Mouse (Mus musculus) liver, embryonic 16.5 days (tissue): ENCODE results near the gene Galnt18. TPM values are rescaled to one million over a fixed set of nuclear protein-coding genes. Genes with fewer than 3 reads are reported as not detected.

Source experiments
- ATAC-seq: fragments of 200-750 bp; cut with Nextera tagmentation; 2 replicates; pipeline ENCODE4 v1.8.0; 2017; ENCODE audit warnings: low read depth, mild to moderate bottlenecking, moderate number of reproducible peaks, moderate library complexity
- H3K27ac ChIP-seq: fragments of 300-500 bp; sonication (generic); 2 replicates; pipeline ENCODE4 v1.5.1; 2014; ENCODE audit warnings: mild to moderate bottlenecking, low read length
- H3K27me3 ChIP-seq: fragments of 300-500 bp; sonication (generic); 2 replicates; pipeline ENCODE4 v1.6.1; 2014; ENCODE audit warnings: low read depth, low read length, mixed read lengths; ENCODE audit not compliant: control insufficient read depth, insufficient read depth
- H3K36me3 ChIP-seq: fragments of 300-500 bp; sonication (generic); 2 replicates; pipeline ENCODE4 v1.6.1; 2014; ENCODE audit warnings: mild to moderate bottlenecking; ENCODE audit not compliant: control insufficient read depth, insufficient read depth
- H3K4me1 ChIP-seq: fragments of 300-500 bp; sonication (generic); 2 replicates; pipeline ENCODE4 v1.6.1; 2014; ENCODE audit warnings: low read depth, low read length, mixed read lengths; ENCODE audit not compliant: control insufficient read depth
- H3K4me2 ChIP-seq: fragments of 300-500 bp; sonication (generic); 2 replicates; pipeline ENCODE4 v1.6.1; 2014; ENCODE audit warnings: low read depth, low read length, mixed read lengths
- H3K4me3 ChIP-seq: fragments of 300-500 bp; sonication (generic); 2 replicates; pipeline ENCODE4 v1.5.1; 2014; ENCODE audit warnings: low read depth, mild to moderate bottlenecking, low read length
- H3K9ac ChIP-seq: fragments of 300-500 bp; sonication (generic); 2 replicates; pipeline ENCODE4 v1.6.1; 2014; ENCODE audit warnings: low read depth, low read length
- H3K9me3 ChIP-seq: fragments of 300-500 bp; sonication (generic); replicated peaks from 2 replicates; pipeline ENCODE4 v1.6.1; 2016; ENCODE audit warnings: low read length; ENCODE audit not compliant: control insufficient read depth
- WGBS: fragments of 180-500 bp; shearing (Covaris S2); extraction: QIAGEN DNeasy Blood & Tissue Kit; methylation state at CpG from one replicate; pipeline ENCODE4 v1.1.7; 2014; ENCODE audit not compliant: insufficient replicate concordance; 5-methylcytosine and 5-hydroxymethylcytosine counted together
- polyA plus RNA-seq: library from polyadenylated mRNA; unstranded; fragments of >200 nt; fragmentation: Nextera tagmentation; extraction: Ambion mirVana; gene quantifications from 2 replicates; pipeline ENCODE4 v1.2.1, GENCODE M21; 2015

Gene Galnt18
- polyA plus RNA-seq, 1 experiment from 2014 or later: 2.2 TPM

DNA sequence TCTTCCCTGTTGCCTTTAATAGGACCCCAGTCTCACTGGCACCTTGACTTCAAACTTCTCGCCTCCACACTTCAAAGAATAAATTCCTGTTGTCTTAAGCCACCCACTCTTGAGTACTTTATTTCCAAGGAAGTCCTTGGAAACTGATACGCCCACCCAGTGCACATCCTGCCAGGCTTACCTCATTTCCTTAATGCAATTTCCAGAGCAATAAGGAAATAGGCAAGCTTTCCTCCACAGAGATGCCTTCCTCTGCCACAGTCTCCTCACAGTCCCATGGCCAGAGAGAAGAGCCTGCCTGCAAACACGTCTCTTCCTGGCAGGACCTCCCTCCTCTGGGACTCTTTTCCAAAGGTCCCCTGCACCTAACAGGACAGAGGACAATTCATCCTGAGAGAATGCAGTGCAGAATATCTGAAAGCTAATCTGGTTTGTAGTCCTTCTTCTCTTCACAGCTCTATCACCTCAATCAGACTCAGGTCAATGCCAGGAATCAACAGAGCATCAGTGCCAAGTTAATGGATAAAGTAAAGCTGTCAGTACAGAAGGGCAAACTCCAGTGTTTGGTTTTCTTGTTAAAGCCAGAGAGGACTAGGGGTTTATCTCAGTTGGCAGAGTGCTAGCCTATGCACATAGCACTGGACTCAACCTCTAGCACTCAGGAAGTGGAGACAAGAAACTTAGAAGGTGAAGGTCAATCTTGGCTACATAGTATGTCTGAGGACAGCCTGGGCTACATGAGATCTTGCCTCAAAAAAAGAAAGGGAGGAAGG, 65.8 kb downstream of the Galnt18 start:
- H3K4me3 ChIP-seq: no peak overlapping the region
- no peaks in the 10 kb centered on the region for H3K27me3 ChIP-seq
- no peak overlapping the region for H3K9ac ChIP-seq
- H3K36me3 ChIP-seq: no peaks in the 10 kb centered on the region
- peak overlapping the region; percentile 34; the same call in 1 of the 2 replicates for H3K27ac ChIP-seq
- no peak overlapping the region for H3K4me2 ChIP-seq
- no peak for ATAC-seq
- H3K4me1 ChIP-seq: peaks cover 5% of the 10 kb centered on the region
- WGBS: 53% methylated on average over 3 of the region's 3 CpGs
- no peaks in the 10 kb centered on the region for H3K9me3 ChIP-seq

DNA sequence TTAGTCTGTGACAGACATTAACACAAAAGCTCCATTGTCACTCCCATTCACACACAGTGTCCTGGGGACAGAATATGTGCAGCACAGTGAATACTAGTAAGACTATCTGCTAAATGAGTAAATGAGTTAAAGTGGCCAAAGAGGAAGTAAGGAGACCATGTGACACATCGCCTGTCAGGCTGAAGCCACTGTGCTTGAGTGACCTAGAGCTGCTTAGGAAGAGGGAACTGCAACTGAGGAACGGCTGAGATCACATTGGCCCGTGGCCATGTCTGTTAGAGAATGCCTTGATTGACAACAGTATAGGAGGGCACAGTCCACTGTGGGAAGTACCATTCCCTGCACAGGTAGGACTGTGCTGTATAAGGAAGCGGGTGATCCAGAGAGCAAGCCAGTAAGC, 67.0 kb downstream of the Galnt18 start:
- no peak overlapping the region for H3K9ac ChIP-seq
- no peaks in the 10 kb centered on the region for H3K27me3 ChIP-seq
- H3K9me3 ChIP-seq: no peaks in the 10 kb centered on the region
- H3K36me3 ChIP-seq: no peaks in the 10 kb centered on the region
- ATAC-seq: no peak
- H3K27ac ChIP-seq: no peak overlapping the region
- no peak overlapping the region for H3K4me3 ChIP-seq
- WGBS: 34% methylated on average over 4 of the region's 4 CpGs
- peaks cover 5% of the 10 kb centered on the region for H3K4me1 ChIP-seq
- H3K4me2 ChIP-seq: no peak overlapping the region

DNA sequence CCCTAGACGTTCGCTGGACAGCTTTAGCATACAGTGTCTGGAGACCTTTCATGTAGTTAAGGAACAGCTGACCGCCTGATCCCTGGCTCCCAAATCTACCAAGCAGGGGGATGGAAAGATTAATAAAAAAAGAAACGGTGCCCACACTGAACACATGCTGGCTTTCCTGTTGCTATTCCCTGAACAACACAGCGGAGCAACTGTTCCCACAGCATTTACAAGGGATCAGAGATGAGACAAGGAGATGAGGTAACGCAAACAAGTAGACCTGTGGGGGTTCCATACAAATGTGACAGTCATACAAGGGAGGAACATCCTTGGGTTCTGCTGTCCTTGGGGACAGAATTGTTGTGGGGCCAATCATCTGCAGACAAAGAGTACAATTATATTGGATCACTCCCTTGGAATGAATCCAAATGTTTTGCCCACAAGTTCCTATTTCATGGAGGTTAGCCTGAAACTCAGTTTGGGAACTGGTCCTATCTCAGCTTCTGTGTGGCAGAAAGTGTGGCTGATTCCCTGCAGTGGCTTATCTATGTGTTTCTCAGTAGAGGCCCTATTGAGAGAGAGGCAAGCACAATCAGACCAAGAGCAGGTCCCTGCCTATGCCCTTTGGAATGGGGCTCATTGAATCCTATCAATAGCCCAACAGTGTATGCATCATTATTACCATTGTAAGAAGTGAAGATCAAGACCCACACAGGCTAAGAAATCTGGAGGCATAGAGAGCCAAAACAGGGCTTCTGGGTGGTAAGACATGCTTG, 68.5 kb downstream of the Galnt18 start:
- no peak overlapping the region for H3K27ac ChIP-seq
- H3K9me3 ChIP-seq: no peaks in the 10 kb centered on the region
- 0 out of 2 replicates have a peak, but pooled peaks have one; percentile 19 for ATAC-seq
- no peak overlapping the region for H3K4me2 ChIP-seq
- H3K9ac ChIP-seq: no peak overlapping the region
- H3K4me3 ChIP-seq: no peak overlapping the region
- 66% methylated on average over 6 of the region's 6 CpGs for WGBS
- H3K36me3 ChIP-seq: no peaks in the 10 kb centered on the region
- H3K4me1 ChIP-seq: peaks cover 5% of the 10 kb centered on the region
- no peaks in the 10 kb centered on the region for H3K27me3 ChIP-seq

DNA sequence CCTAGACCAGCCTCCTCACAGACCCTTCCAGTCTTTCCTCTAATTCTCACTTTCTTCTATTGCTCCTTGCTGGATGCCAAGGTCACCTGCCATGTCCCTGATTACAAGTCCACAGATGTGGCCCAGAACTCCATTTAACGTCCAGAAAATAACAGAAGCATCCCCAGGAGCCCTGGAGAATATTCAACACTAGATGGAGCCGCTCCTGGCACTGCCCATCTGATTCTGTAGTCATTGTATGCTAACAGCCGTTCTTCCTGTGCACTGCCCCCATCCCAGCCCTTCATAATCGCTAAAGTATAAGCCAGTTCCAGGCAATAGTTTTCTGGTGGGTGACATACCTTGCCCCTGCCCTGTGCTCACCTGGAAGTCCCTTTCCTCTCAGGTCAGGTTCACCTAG, 69.5 kb downstream of the Galnt18 start:
- Histone ChIP-seq H3K36me3 (no peaks in the 10 kb centered on the region), H3K9me3 (no peaks in the 10 kb centered on the region), H3K4me2 (no peak overlapping the region), H3K4me3 (no peak overlapping the region), H3K4me1 (peaks cover 5% of the 10 kb centered on the region; the same call in 1 of the 2 replicates), H3K27ac (no peak overlapping the region), H3K9ac (no peak overlapping the region), H3K27me3 (no peaks in the 10 kb centered on the region)
- WGBS: 35% methylated on average over 4 of the region's 4 CpGs
- ATAC-seq: no peak

DNA sequence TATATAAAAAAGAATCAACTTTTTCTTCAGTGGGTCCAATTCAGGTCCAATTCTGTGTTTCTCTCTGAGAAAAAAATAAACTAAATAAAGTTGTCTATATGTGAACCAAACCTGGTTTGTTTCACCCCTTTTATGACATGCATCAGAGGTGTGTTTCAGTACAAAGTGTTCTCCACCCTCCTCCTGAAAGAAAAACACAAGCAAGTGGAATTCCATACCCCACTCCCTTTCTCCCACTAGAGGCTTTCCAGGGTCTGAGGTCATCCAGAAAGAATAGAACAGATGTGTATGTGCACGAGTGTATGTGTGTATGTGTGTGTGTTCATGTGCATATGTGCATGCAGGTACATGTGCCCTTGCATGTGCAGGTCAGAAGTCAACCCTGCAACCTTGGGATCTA, 71.2 kb downstream of the Galnt18 start:
- Histone ChIP-seq H3K9me3 (no peaks in the 10 kb centered on the region), H3K4me1 (no peaks in the 10 kb centered on the region; the same call in 1 of the 2 replicates), H3K27me3 (no peaks in the 10 kb centered on the region), H3K4me3 (no peak overlapping the region), H3K36me3 (no peaks in the 10 kb centered on the region), H3K27ac (no peak overlapping the region), H3K4me2 (no peak overlapping the region), H3K9ac (no peak overlapping the region)
- WGBS: 38% methylated on average over 1 of the region's 1 CpGs
- no peak for ATAC-seq

DNA sequence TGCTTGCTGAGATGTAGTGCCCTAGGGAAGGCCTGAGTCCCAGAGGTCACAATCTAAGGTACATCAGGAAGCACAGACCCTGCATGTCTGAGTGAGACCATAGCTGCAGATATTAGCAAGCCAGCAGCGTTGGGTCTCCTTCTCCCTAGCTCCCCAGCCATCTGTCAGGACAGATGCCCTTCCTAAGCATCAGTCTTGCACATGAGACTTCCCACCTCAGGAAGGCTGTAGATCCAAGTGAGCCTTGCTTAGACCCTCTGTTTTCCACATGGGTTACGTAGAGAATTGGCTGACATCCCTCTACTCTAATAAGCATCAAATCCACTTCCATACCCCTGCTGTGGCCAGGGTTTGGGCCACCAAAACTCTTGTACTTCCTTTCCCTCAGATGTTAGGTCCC, 76.8 kb downstream of the Galnt18 start:
- Histone ChIP-seq H3K9ac (no peak overlapping the region), H3K36me3 (no peaks in the 10 kb centered on the region), H3K4me2 (no peak overlapping the region), H3K4me3 (no peak overlapping the region), H3K9me3 (no peaks in the 10 kb centered on the region), H3K27me3 (no peaks in the 10 kb centered on the region), H3K27ac (no peak overlapping the region), H3K4me1 (no peaks in the 10 kb centered on the region)
- 61% methylated on average over 2 of the region's 2 CpGs for WGBS
- ATAC-seq: no peak

DNA sequence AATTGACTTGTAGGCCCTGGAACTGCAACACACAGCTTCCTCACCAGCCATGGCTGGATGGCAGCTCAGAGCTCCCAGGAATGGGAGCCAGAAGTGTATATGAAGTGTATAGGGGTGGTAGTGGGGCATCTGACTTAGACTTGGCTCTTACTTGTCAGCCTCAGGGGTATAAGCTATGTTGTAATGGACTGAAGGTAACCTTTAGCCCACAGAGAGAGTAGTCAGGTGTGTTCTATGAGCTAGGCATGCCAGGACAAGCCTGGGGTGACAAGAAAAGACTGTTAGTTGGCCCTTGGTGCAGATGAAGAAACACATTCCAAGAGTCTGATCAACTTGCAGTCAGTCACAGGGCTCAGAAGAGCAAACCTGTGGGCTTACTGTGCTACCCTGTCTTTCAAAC, 78.0 kb downstream of the Galnt18 start:
- Histone ChIP-seq H3K27me3 (no peaks in the 10 kb centered on the region), H3K9me3 (no peaks in the 10 kb centered on the region), H3K4me1 (no peaks in the 10 kb centered on the region), H3K9ac (no peak overlapping the region), H3K4me3 (no peak overlapping the region), H3K4me2 (no peak overlapping the region), H3K36me3 (no peaks in the 10 kb centered on the region), H3K27ac (no peak overlapping the region)
- ATAC-seq: no peak

DNA sequence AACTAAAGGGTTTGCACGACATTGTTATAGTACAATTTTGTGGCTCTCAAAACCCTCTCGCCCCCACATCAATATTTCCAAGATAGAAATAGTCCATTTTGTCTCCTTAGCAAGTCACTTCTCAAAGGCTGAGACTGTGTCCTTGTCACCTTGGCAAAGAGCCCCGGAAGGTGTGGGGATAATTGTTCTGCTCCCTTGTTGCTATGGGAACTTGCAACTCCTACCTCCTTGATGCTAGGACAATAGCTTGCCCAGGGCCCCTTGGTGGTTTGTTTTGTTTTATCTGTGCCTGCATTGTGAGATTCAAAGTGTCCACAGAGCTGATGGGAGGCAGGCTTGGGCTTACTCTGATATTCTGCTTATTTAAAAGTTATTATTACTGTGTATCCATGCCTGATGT, 80.3 kb downstream of the Galnt18 start:
- no peak overlapping the region for H3K27ac ChIP-seq
- H3K4me3 ChIP-seq: no peak overlapping the region
- H3K27me3 ChIP-seq: no peaks in the 10 kb centered on the region
- H3K4me1 ChIP-seq: no peaks in the 10 kb centered on the region
- ATAC-seq: no peak
- H3K9me3 ChIP-seq: no peaks in the 10 kb centered on the region
- H3K9ac ChIP-seq: no peak overlapping the region
- H3K36me3 ChIP-seq: no peaks in the 10 kb centered on the region
- 50% methylated on average over 3 of the region's 3 CpGs for WGBS
- no peak overlapping the region for H3K4me2 ChIP-seq

DNA sequence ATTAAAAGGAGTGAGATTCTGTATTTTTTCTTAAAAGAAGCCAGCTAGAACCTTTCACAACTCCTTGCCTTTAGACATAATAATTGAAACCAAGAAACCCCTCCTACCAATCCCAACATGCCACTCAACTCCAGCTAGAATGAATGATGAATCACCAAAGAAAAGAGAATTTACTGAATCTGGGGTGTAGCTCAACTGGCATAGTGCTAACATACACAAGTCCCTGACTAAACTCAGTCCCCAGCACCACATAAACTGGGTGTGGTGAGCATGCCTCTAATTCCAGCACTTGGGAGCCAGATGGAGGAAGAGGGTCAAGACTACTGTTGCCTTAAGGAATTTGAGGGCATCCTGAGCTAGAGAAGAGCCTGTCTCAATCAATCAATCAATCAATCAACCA, 83.6 kb downstream of the Galnt18 start:
- Histone ChIP-seq H3K4me2 (no peak overlapping the region), H3K36me3 (no peaks in the 10 kb centered on the region), H3K4me1 (no peaks in the 10 kb centered on the region), H3K27me3 (no peaks in the 10 kb centered on the region), H3K9me3 (no peaks in the 10 kb centered on the region), H3K9ac (no peak overlapping the region), H3K27ac (no peak overlapping the region), H3K4me3 (no peak overlapping the region)
- no peak for ATAC-seq
